Mouse (Mus musculus): Measurements from ENCODE around the gene Yes1. TPM values are rescaled to one million over a fixed set of nuclear protein-coding genes. Genes with fewer than 3 reads are reported as not detected.
"Not testable (repeated sequence)": the region's sequence is repeated elsewhere in the genome, so short reads cannot be mapped to it uniquely, and the experiment has no call there.

Yes1 gene
- polyA plus RNA-seq, 1 experiment from 2014 or later = 23.9 TPM

DNA sequence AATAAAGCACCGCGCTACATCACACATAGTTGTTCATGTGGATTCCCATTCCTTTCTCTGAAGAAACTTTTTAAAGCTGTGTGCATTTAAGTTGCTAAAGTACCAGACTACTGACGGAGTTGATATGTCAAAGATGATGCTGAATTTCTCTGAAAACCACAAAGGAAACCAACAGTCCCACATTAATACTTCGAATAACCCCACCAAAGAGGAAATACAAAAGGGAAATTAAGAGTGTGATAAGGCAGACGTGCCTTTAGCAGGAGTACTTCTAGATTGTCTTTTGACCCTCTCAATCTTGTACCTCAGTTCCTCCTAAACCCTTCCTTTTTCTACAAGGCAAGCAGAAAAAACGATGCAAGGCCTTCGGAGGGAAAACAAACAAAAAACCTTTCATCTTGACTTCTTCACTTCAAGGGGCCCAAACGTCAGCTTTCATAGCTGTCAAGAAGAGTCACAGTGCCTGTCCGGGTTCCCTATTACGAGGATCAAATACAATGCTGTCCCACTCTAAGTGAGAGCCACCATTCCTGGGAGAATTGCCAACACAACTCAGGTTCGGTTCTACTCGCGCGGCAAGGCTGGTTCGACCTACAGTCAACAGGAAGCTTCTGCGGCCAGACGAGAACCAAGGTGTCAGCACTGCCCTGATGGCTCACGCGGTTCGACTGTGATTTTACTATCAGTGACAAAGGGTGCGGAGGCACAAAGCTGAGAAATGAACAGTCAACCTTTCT is 739 bp upstream of the Yes1 start:
- H3K4me3 ChIP-seq (ENCODE audit: low read length) = peak overlapping the region; percentile 99
- H3K4me2 ChIP-seq (ENCODE audit: low read depth, low read length) = peak overlapping the region; percentile 84
- peak overlapping the region; percentile 96 for H3K9ac ChIP-seq (ENCODE audit: low read length)
- H3K9me3 ChIP-seq (replicated peaks; ENCODE audit: control insufficient read depth, low read length) = no peaks in the 10 kb centered on the region
- peak overlapping the region; percentile 95 for H3K27ac ChIP-seq (ENCODE audit: low read length)
- WGBS = 15% methylated on average over 21 of the region's 21 CpGs
- H3K27me3 ChIP-seq (ENCODE audit: control insufficient read depth, insufficient read depth, low read length) = no peaks in the 10 kb centered on the region
- no peaks in the 10 kb centered on the region for H3K36me3 ChIP-seq (ENCODE audit: control insufficient read depth, insufficient read depth)
- H3K4me1 ChIP-seq (ENCODE audit: control insufficient read depth, insufficient read depth, low read length) = peaks cover 20% of the 10 kb centered on the region
- ATAC-seq (replicated peaks; ENCODE audit: extremely low read depth, insufficient read depth, low FRiP score) = peak; percentile 28

DNA sequence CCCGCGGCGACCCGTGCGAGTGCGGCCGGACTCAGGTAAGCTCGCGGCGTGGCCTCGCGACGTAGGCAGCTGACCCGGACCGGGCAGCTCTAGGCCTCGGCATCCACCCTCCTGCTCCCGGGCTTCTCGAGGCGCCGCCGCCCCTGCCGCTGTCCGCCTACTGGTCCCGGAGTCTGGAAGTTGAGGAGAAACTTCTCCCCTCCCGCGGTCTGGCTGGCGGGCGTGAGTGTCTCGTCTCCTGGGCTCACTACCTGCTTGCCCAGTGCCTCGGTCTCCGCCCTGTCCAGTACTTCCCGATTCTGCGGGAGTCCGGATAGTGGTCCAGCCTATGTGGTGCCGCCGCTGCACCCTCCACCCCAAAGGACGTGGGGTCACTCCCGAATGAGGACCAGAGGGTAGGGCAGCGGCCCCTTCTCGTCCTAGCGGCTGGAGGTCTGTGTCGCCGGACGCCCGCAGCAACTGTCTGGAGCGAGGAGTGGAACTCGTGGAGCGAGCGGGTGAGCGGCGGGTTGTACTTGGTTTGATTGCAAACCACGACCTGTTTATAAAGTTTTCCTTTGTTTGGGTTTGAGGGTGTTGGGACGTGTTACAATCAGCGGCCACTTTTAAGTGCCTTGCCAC is 480 bp downstream of the Yes1 start:
- no peaks in the 10 kb centered on the region for H3K9me3 ChIP-seq (replicated peaks; ENCODE audit: control insufficient read depth, low read length)
- peak overlapping the region; percentile 84 for H3K4me2 ChIP-seq (ENCODE audit: low read depth, low read length)
- H3K27ac ChIP-seq (ENCODE audit: low read length) = peak overlapping the region; percentile 95
- H3K36me3 ChIP-seq (ENCODE audit: control insufficient read depth, insufficient read depth) = no peaks in the 10 kb centered on the region
- under 1% methylated on average over 54 of the region's 54 CpGs for WGBS
- ATAC-seq (replicated peaks; ENCODE audit: extremely low read depth, insufficient read depth, low FRiP score) = peak; percentile 60
- peaks cover 21% of the 10 kb centered on the region for H3K4me1 ChIP-seq (ENCODE audit: control insufficient read depth, insufficient read depth, low read length)
- no peaks in the 10 kb centered on the region for H3K27me3 ChIP-seq (ENCODE audit: control insufficient read depth, insufficient read depth, low read length)
- H3K4me3 ChIP-seq (ENCODE audit: low read length) = peak overlapping the region; percentile 99
- H3K9ac ChIP-seq (ENCODE audit: low read length) = peak overlapping the region; percentile 96

DNA sequence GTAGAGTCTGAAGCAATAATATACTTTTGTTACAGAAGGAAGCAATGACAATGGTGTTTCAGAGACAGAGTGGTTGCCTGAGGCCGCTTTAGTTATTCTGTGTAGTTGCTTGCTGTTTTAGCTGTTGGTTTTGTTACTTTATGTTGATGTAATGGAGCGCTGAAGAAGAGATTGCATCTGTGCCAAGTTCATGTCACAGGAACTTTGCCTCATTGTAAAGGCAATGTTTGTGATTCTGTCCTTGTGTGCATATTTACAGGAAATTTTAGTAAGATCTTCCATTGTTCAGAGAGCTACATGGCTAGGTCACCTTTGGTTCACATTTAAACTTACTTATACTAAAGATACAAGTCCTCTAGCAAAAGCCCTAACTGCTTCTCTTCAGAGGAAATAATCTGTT is 3.3 kb downstream of the Yes1 start:
- Histone ChIP-seq H3K9ac (ENCODE audit: low read length) (peak overlapping the region; percentile 7), H3K36me3 (ENCODE audit: control insufficient read depth, insufficient read depth) (no peaks in the 10 kb centered on the region), H3K4me3 (ENCODE audit: low read length) (peak overlapping the region; percentile 10; the same call in 1 of the 2 replicates), H3K9me3 (replicated peaks; ENCODE audit: control insufficient read depth, low read length) (no peaks in the 10 kb centered on the region), H3K27ac (ENCODE audit: low read length) (peak overlapping the region; percentile 85), H3K27me3 (ENCODE audit: control insufficient read depth, insufficient read depth, low read length) (no peaks in the 10 kb centered on the region), H3K4me1 (ENCODE audit: control insufficient read depth, insufficient read depth, low read length) (peaks cover 21% of the 10 kb centered on the region), H3K4me2 (ENCODE audit: low read depth, low read length) (peak overlapping the region; percentile 50)
- WGBS = 54% methylated on average over 2 of the region's 2 CpGs
- no peak for ATAC-seq (replicated peaks; ENCODE audit: extremely low read depth, insufficient read depth, low FRiP score)

DNA sequence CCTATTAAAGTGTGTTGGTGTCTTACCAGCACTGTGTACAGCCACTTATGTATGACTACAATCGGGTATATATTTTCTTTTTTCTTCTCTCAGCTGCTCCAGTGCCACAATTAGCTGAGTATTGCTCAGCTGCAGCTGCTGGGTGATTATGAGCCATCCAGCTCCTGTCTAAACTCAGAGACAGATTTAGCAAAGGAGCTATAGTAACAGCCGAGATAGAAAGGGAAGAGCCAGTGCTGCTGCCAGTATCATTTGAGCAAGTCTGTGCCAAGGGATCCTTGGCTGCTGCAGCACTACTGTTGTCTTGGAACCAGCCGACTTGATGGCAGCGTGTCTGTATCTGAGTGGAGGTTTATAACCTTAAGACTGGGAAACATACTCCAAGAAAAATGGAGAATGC is 3.7 kb downstream of the Yes1 start:
- H3K27me3 ChIP-seq (ENCODE audit: control insufficient read depth, insufficient read depth, low read length) = no peaks in the 10 kb centered on the region
- no peaks in the 10 kb centered on the region for H3K9me3 ChIP-seq (replicated peaks; ENCODE audit: control insufficient read depth, low read length)
- H3K4me3 ChIP-seq (ENCODE audit: low read length) = peak overlapping the region; percentile 10; the same call in 1 of the 2 replicates
- H3K4me1 ChIP-seq (ENCODE audit: control insufficient read depth, insufficient read depth, low read length) = peaks cover 21% of the 10 kb centered on the region
- no peak for ATAC-seq (replicated peaks; ENCODE audit: extremely low read depth, insufficient read depth, low FRiP score)
- 27% methylated on average over 4 of the region's 4 CpGs for WGBS
- peak overlapping the region; percentile 16 for H3K9ac ChIP-seq (ENCODE audit: low read length)
- H3K27ac ChIP-seq (ENCODE audit: low read length) = peak overlapping the region; percentile 85
- no peaks in the 10 kb centered on the region for H3K36me3 ChIP-seq (ENCODE audit: control insufficient read depth, insufficient read depth)
- peak overlapping the region; percentile 50 for H3K4me2 ChIP-seq (ENCODE audit: low read depth, low read length)

DNA sequence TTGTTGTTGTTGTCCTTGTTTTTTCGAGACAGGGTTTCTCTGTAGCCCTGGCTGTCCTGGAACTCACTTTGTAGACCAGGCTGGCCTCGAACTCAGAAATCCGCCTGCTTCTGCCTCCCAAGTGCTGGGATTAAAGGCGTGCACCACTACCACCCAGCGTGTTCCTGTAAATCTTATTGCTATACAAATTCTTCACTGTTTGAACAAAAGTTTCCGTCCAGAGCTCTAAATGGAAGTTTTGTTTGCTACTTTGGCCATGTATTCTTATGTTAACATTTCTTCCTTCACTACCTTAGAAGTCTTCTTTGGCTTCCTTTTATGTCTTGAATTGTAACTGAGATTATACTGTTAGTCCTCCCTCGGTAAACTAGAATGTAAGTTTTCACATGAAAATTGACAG is 5.5 kb downstream of the Yes1 start:
- 89% methylated on average over 7 of the region's 7 CpGs for WGBS

DNA sequence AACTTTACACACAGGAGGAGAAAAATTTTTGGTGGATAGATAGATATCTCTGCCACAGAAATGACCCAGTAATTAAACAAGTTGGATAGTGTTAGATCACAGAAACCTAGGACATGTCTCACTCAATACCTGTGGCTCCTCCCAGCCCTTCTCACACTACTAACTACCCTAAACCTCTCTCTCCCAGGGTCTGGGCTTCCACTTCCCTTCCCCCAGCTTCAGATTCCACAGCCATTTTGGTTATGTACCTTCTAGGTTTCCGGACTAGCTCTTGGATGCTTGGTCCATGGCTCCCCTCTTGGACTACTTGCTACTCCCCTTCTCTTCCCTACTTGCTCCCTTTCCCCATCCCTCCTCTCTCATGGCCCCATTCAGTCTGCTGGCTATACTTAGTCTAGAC is 6.9 kb downstream of the Yes1 start:
- no peak for ATAC-seq (replicated peaks; ENCODE audit: extremely low read depth, insufficient read depth, low FRiP score)
- no peaks in the 10 kb centered on the region for H3K27me3 ChIP-seq (ENCODE audit: control insufficient read depth, insufficient read depth, low read length)
- no peaks in the 10 kb centered on the region for H3K9me3 ChIP-seq (replicated peaks; ENCODE audit: control insufficient read depth, low read length)
- no peak overlapping the region for H3K4me3 ChIP-seq (ENCODE audit: low read length)
- H3K36me3 ChIP-seq (ENCODE audit: control insufficient read depth, insufficient read depth) = no peaks in the 10 kb centered on the region
- no peak overlapping the region for H3K9ac ChIP-seq (ENCODE audit: low read length)
- H3K4me2 ChIP-seq (ENCODE audit: low read depth, low read length) = no peak overlapping the region
- H3K4me1 ChIP-seq (ENCODE audit: control insufficient read depth, insufficient read depth, low read length) = peaks cover 13% of the 10 kb centered on the region
- WGBS = 96% methylated on average over 1 of the region's 1 CpGs
- H3K27ac ChIP-seq (ENCODE audit: low read length) = no peak overlapping the region

More for the DNA sequence above, 5.5 kb downstream of the Yes1 start:
- not testable (repeated sequence) for H3K27me3 ChIP-seq (ENCODE audit: control insufficient read depth, insufficient read depth, low read length); H3K36me3 ChIP-seq (ENCODE audit: control insufficient read depth, insufficient read depth); H3K4me3 ChIP-seq (ENCODE audit: low read length); H3K9ac ChIP-seq (ENCODE audit: low read length); H3K4me2 ChIP-seq (ENCODE audit: low read depth, low read length); ATAC-seq (replicated peaks; ENCODE audit: extremely low read depth, insufficient read depth, low FRiP score); H3K9me3 ChIP-seq (replicated peaks; ENCODE audit: control insufficient read depth, low read length); H3K27ac ChIP-seq (ENCODE audit: low read length)
- peaks cover 15% of the 10 kb centered on the region for H3K4me1 ChIP-seq (ENCODE audit: control insufficient read depth, insufficient read depth, low read length)

DNA sequence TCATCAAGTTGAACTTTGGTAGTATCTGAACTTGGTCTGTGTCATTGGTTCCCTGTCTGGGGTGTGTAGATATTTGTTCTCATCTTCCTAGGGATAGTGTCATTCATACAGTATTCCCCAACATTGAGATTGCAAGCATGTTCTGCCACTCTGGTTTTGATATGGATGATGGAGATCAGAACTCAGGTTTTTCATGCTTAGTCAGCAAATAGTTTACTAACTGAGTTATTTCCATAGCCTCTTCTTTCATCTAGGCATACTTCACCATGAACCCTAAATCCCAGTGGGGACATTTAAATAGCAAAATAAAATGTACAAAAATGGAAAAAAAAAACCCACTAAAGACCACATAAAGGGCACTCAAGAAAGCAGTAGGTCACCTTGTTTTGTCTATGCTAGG is 12.7 kb downstream of the Yes1 start:
- Histone ChIP-seq H3K4me1 (ENCODE audit: control insufficient read depth, insufficient read depth, low read length) (no peaks in the 10 kb centered on the region), H3K9ac (ENCODE audit: low read length) (no peak overlapping the region), H3K27ac (ENCODE audit: low read length) (no peak overlapping the region), H3K4me2 (ENCODE audit: low read depth, low read length) (no peak overlapping the region), H3K36me3 (ENCODE audit: control insufficient read depth, insufficient read depth) (no peaks in the 10 kb centered on the region), H3K27me3 (ENCODE audit: control insufficient read depth, insufficient read depth, low read length) (no peaks in the 10 kb centered on the region), H3K4me3 (ENCODE audit: low read length) (no peak overlapping the region), H3K9me3 (replicated peaks; ENCODE audit: control insufficient read depth, low read length) (no peaks in the 10 kb centered on the region)
- ATAC-seq (replicated peaks; ENCODE audit: extremely low read depth, insufficient read depth, low FRiP score) = no peak

DNA sequence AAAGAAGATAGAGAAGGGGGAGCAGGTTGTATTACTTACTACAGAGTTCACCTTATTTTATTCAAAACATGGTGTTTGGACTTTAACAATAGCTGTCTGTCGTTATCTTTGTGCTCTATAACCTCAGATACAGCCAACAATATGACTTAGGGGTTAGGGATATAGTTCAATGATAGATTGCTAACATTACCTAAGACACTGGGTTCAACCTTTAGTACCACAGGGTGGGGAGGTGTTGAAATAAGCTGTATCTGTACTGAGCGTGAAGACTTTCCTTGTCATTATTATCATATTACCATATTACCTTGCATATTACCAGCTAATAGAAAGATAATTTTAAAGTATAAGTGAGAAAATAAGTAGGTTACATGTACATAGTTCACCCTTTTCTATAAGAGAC is 13.8 kb downstream of the Yes1 start:
- no peaks in the 10 kb centered on the region for H3K4me1 ChIP-seq (ENCODE audit: control insufficient read depth, insufficient read depth, low read length)
- H3K4me2 ChIP-seq (ENCODE audit: low read depth, low read length) = no peak overlapping the region
- H3K9me3 ChIP-seq (replicated peaks; ENCODE audit: control insufficient read depth, low read length) = no peaks in the 10 kb centered on the region
- WGBS = 83% methylated on average over 2 of the region's 2 CpGs
- H3K27me3 ChIP-seq (ENCODE audit: control insufficient read depth, insufficient read depth, low read length) = no peaks in the 10 kb centered on the region
- H3K9ac ChIP-seq (ENCODE audit: low read length) = no peak overlapping the region
- H3K27ac ChIP-seq (ENCODE audit: low read length) = no peak overlapping the region
- H3K36me3 ChIP-seq (ENCODE audit: control insufficient read depth, insufficient read depth) = no peaks in the 10 kb centered on the region
- H3K4me3 ChIP-seq (ENCODE audit: low read length) = no peak overlapping the region
- no peak for ATAC-seq (replicated peaks; ENCODE audit: extremely low read depth, insufficient read depth, low FRiP score)

DNA sequence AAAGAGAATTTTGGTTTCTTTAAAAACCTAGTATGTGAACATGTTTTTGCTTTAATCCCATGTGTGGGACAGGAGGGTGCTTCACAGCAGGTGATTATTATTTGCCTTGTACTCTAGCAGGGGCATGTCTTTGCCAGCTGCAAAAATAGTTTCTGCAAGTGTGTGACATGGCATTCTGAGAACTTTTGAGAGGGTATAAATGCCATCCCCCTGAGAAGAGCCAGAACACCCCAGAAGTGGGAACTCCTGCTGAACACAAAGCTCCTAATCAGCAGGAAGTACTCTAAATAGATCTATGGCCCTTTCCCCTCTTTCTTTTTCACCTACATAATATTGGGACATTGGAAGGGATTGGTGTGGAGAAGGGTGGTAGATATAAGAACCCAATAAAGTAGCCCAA is 22.2 kb downstream of the Yes1 start:
- peak; percentile 77 for ATAC-seq (replicated peaks; ENCODE audit: extremely low read depth, insufficient read depth, low FRiP score)
- Histone ChIP-seq H3K36me3 (ENCODE audit: control insufficient read depth, insufficient read depth) (no peaks in the 10 kb centered on the region; the same call in 1 of the 2 replicates), H3K4me1 (ENCODE audit: control insufficient read depth, insufficient read depth, low read length) (peaks cover 5% of the 10 kb centered on the region; the same call in 1 of the 2 replicates), H3K9me3 (replicated peaks; ENCODE audit: control insufficient read depth, low read length) (no peaks in the 10 kb centered on the region), H3K4me2 (ENCODE audit: low read depth, low read length) (no peak overlapping the region), H3K27me3 (ENCODE audit: control insufficient read depth, insufficient read depth, low read length) (no peaks in the 10 kb centered on the region), H3K9ac (ENCODE audit: low read length) (no peak overlapping the region), H3K27ac (ENCODE audit: low read length) (peak overlapping the region; percentile 71), H3K4me3 (ENCODE audit: low read length) (no peak overlapping the region)

Data from heart, embryonic 16.5 days (tissue).